Mouse (Mus musculus) embryonic facial prominence, embryonic 11.5 days (tissue): ENCODE measurements around the gene Gstp1. TPM values are rescaled to one million over a fixed set of nuclear protein-coding genes. Genes with fewer than 3 reads are reported as not detected.

Experiments used
- ATAC-seq: fragments of 200-750 bp; cut with Nextera tagmentation; replicated peaks from 2 replicates; pipeline ENCODE4 v1.8.0; 2017; ENCODE audit warnings: low read depth; ENCODE audit not compliant: insufficient number of reproducible peaks, low FRiP score, low TSS enrichment
- DNase-seq: peaks from one replicate; pipeline ENCODE4 v3.0.0-alpha.2; 2015; ENCODE audit warnings: low spot score
- H3K27ac ChIP-seq: fragments of 300-500 bp; sonication (generic); replicated peaks from 2 replicates; pipeline ENCODE4 v1.5.1; 2014; ENCODE audit warnings: mild to moderate bottlenecking, low read depth, low read length, control low read depth
- H3K27me3 ChIP-seq: fragments of 300-500 bp; sonication (generic); 2 replicates; pipeline ENCODE4 v1.6.1; 2014; ENCODE audit warnings: mild to moderate bottlenecking, low read length, moderate library complexity, mixed read lengths; ENCODE audit not compliant: control insufficient read depth, insufficient read depth
- H3K36me3 ChIP-seq: fragments of 300-500 bp; sonication (generic); replicated peaks from 2 replicates; pipeline ENCODE4 v1.6.1; 2014; ENCODE audit warnings: low read depth, mild to moderate bottlenecking, low read length, moderate library complexity, mixed read lengths; ENCODE audit not compliant: control insufficient read depth, insufficient read depth
- H3K4me1 ChIP-seq: fragments of 300-500 bp; sonication (generic); 2 replicates; pipeline ENCODE4 v1.6.1; 2014; ENCODE audit warnings: low read length, mixed read lengths; ENCODE audit not compliant: control insufficient read depth, insufficient read depth
- H3K4me2 ChIP-seq: fragments of 300-500 bp; sonication (generic); 2 replicates; pipeline ENCODE4 v1.6.1; 2014; ENCODE audit warnings: low read depth, mild to moderate bottlenecking, control low read depth, low read length, moderate library complexity
- H3K4me3 ChIP-seq: fragments of 300-500 bp; sonication (generic); 2 replicates; pipeline ENCODE4 v1.5.1; 2014; ENCODE audit warnings: low read depth, low read length, control low read depth
- H3K9ac ChIP-seq: fragments of 300-500 bp; sonication (generic); replicated peaks from 2 replicates; pipeline ENCODE4 v1.6.1; 2014; ENCODE audit warnings: mild to moderate bottlenecking, control low read depth, low read length
- H3K9me3 ChIP-seq: fragments of 300-500 bp; sonication (generic); replicated peaks from 2 replicates; pipeline ENCODE4 v1.6.1; 2016; ENCODE audit warnings: mild to moderate bottlenecking, low read length, inconsistent platforms, mixed read lengths; ENCODE audit not compliant: control insufficient read depth
- WGBS: fragments of 180-500 bp; shearing (Covaris S2); extraction: QIAGEN DNeasy Blood & Tissue Kit; methylation state at CpG from one replicate; pipeline ENCODE4 v1.1.7; 2014; 5-methylcytosine and 5-hydroxymethylcytosine counted together
- polyA plus RNA-seq: library from polyadenylated mRNA; unstranded; fragments of >200 nt; fragmentation: Nextera tagmentation; extraction: Ambion mirVana; gene quantifications from 2 replicates; pipeline ENCODE4 v1.2.1, GENCODE M21; 2014

Gstp1 gene
- polyA plus RNA-seq, 1 experiment from 2014 or later = 405 TPM

DNA sequence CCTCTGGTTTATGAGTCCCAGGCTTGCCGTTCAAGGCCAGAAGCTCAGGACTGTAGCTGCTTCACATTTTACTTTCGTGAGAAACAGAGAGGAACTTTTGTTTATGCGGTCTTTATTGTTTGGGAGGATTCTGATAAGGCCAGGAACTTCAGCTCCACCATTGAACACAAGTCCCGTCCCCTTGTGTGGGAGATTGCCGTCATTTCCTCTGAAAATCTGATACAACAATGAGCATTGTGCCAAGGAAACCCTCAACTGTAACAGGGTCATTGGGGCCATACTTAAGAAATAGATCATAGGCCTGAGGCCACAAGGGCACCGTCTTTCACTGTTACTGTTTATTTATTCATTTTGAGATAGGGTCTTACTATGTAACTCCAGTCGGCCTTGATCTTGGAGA is 14.6 kb downstream of the Gstp1 start:
- H3K9ac ChIP-seq = no peak overlapping the region
- H3K9me3 ChIP-seq = no peaks in the 10 kb centered on the region
- no peak overlapping the region for H3K4me3 ChIP-seq
- WGBS = 76% methylated on average over 7 of the region's 7 CpGs
- ATAC-seq = no peak
- no peaks in the 10 kb centered on the region for H3K4me1 ChIP-seq
- no peaks in the 10 kb centered on the region for H3K27me3 ChIP-seq
- H3K27ac ChIP-seq = no peak overlapping the region
- H3K4me2 ChIP-seq = no peak overlapping the region
- no peaks in the 10 kb centered on the region for H3K36me3 ChIP-seq
- DNase-seq = no peak

DNA sequence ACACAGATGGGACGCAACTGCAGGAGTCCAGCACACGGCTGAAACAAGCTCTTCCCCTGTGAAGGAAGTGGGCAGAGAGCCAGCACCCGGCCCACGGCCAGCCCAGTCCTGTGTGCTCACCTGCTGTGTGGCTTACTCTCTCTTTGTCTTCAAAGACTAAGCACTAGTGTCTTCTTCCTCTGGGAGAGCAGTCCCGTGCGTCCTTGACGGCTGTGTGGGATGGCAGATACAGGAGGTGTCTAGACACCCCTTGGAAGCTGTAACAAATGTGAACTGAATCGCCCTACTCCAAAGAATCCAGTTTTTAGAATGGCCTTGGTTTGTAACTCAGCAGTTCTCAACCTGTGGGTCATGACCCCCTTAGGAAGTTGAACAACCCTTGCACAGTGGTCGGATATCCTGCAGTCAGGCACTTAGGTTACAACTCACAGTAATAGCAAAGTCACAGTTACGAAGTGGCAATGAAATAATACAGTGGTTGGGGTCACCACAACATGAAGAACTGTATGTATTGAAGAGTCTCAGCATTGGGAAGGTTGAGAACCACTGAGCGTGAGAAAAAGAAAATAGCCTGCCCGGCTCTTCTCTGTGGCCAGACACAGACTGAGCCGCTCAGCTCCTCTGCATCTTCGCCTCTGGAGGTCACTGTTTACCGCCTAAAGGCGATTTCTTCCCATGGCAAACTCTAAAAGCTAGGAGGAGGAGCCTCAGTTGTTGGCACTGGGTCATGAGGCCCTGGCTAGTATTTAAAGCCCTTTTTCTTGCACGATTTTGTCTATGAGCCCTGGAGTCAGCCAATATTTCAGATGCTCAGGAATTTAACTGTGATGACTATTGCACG is 18.8 kb downstream of the Gstp1 start:
- H3K27me3 ChIP-seq = no peaks in the 10 kb centered on the region
- WGBS = 35% methylated on average over 18 of the region's 18 CpGs
- H3K4me2 ChIP-seq = no peak overlapping the region
- H3K27ac ChIP-seq = no peak overlapping the region
- H3K9ac ChIP-seq = no peak overlapping the region
- H3K36me3 ChIP-seq = no peaks in the 10 kb centered on the region
- ATAC-seq (0 out of 2 replicates have a peak, but pooled peaks have one; percentile 56), DNase-seq (peak; percentile 78)
- no peaks in the 10 kb centered on the region for H3K4me1 ChIP-seq
- H3K4me3 ChIP-seq = no peak overlapping the region
- no peaks in the 10 kb centered on the region for H3K9me3 ChIP-seq

DNA sequence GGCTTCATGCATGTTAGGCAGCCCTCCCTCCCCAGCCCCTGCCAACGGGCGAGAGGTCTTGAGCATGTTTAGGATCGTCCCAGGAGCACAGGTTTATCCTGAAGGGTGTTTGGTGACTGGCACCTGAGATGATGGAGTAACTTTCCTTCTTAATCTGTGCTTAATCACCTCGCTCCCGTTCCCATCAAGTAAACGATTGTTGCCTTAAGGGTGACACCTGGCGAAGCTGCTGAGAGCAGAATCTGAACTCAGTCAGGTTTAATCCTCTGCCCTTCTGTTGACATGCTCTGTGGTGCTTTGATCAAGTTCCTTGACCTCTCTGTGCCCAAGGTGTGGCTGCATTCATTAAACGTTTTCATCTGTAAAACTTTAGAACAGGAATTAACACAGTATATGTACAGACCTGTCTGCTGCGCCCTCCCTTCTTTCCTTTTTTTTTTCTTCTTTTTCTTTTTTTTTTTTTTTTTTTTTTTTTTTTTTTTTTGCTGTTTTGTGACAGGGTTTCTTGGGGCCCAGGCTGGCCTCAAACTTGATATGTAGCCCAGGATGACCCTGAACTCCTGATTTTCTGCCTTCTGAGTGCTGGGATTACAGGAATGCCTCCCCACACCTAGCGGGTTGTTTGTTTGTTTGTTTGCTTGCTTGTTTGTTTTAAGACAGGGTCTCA is 19.7 kb downstream of the Gstp1 start:
- 61% methylated on average over 10 of the region's 10 CpGs for WGBS
- Histone ChIP-seq H3K4me2 (no peak overlapping the region), H3K9me3 (no peaks in the 10 kb centered on the region), H3K4me1 (no peaks in the 10 kb centered on the region), H3K36me3 (no peaks in the 10 kb centered on the region), H3K27me3 (no peaks in the 10 kb centered on the region), H3K9ac (no peak overlapping the region), H3K27ac (no peak overlapping the region), H3K4me3 (no peak overlapping the region)
- no peak for DNase-seq
- ATAC-seq = no peak

DNA sequence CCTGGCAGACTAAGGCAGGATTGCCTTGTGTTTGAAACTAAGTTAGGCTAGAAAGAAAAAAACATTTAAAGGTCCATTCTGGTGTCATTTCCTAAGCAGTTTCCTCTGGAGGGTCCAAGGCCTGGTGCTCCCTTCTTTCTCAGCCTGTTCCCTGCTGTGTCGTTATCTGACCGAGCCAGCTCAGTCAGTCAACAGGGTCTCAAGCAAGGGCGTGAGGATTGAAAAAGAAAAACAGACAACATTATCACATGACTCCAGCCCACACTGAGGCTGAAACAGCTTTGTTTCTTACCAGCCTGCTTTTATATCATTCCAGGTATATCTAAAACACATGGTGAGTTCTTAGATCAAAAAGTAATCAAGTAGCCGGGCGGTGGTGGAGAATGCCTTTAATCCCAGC is 22.1 kb downstream of the Gstp1 start:
- H3K27ac ChIP-seq = no peak overlapping the region
- no peaks in the 10 kb centered on the region for H3K9me3 ChIP-seq
- H3K36me3 ChIP-seq = no peaks in the 10 kb centered on the region
- H3K27me3 ChIP-seq = no peaks in the 10 kb centered on the region
- WGBS = 48% methylated on average over 5 of the region's 5 CpGs
- H3K9ac ChIP-seq = no peak overlapping the region
- H3K4me3 ChIP-seq = no peak overlapping the region
- H3K4me1 ChIP-seq = no peaks in the 10 kb centered on the region; the same call in 1 of the 2 replicates
- no peak for DNase-seq
- no peak overlapping the region for H3K4me2 ChIP-seq
- ATAC-seq = no peak

DNA sequence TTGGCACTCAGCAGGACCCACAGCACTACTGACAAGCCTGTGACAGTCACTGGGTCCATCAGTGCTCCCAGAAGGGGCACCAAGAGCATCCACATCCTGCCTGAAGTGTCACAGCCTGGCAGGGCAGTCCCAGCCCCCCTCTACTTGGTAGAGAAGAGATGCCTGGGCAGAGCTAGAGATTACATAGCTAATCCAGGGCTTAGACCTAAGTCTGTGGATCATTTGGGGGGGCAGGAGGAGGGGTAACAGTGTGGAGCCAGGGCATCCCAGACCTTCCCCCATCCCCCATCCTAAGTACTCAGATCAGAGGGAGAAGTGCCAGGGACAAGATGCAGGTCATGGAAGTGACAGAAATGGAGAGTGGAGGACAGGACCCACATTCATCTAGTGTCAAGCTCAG is 23.0 kb downstream of the Gstp1 start:
- ATAC-seq (no peak), DNase-seq (no peak)
- no peak overlapping the region for H3K9ac ChIP-seq
- H3K36me3 ChIP-seq = peaks cover under 1% of the 10 kb centered on the region
- no peaks in the 10 kb centered on the region for H3K27me3 ChIP-seq
- no peaks in the 10 kb centered on the region for H3K9me3 ChIP-seq
- H3K4me3 ChIP-seq = no peak overlapping the region
- no peak overlapping the region for H3K4me2 ChIP-seq
- no peak overlapping the region for H3K27ac ChIP-seq
- no peaks in the 10 kb centered on the region; the same call in 1 of the 2 replicates for H3K4me1 ChIP-seq

DNA sequence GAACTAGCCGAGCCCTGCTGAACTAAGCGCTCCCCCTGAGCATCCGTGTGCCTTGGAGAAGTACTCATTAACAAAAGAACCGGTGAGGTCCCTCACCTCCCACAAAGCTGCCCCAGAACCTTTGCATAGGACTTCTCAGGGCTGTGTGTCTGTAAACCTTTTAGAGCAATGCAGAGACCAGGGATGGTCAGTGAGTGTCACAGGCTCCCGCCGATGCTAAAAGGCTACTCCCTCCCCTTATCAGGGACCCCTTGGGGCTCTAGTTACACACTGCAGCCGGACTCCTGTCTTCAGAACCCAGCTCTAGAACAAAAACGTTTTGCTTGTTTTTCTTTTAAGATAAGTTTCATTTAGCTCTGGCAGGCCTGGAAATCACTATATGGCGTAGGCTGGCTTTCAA is 24.7 kb downstream of the Gstp1 start:
- ATAC-seq (peak; percentile 30), DNase-seq (peak; percentile 6)
- no peaks in the 10 kb centered on the region; the same call in 1 of the 2 replicates for H3K4me1 ChIP-seq
- H3K27me3 ChIP-seq = no peaks in the 10 kb centered on the region
- H3K9me3 ChIP-seq = no peaks in the 10 kb centered on the region
- H3K9ac ChIP-seq = peak overlapping the region; percentile 58
- H3K4me3 ChIP-seq = peak overlapping the region; percentile 76
- H3K27ac ChIP-seq = no peak overlapping the region
- WGBS = 17% methylated on average over 9 of the region's 9 CpGs
- peaks cover 3% of the 10 kb centered on the region for H3K36me3 ChIP-seq
- peak overlapping the region; percentile 43 for H3K4me2 ChIP-seq

DNA sequence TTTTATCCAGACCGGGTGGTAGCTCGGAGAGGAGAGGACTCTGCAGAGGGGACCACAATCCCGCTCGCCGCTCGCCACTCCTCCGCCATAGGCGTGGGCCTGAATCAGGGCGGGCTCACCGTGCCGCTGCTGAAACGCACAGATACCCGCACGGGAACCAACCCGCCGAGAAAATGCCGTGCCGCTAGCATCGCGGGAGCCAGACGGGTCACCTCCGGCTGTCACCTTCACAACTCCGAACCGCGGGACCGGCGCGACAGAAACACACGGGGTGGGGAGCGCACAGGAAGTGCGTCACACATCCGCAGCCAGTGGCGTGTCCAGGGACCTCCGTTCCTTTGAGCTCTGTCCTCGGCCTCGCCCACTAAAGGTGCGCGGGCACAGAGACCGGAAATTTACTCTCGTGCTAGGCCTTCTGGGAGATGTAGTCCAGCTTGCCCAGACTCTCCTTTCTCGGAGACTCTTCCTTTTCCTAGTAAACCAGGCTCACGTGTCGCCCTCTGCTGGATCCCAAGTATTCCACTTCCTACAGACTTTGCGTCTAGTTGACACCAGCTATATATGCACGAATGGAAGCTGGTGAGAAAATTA is 25.3 kb downstream of the Gstp1 start, which contains the start of gene Ndufv1:
Ndufv1 (minus strand) TSS at position 375 of the 591 bp plus-strand sequence.
- no peaks in the 10 kb centered on the region for H3K27me3 ChIP-seq
- peak within 1 kb of the TSS; percentile 76 for H3K4me3 ChIP-seq
- H3K4me1 ChIP-seq = no peaks in the 10 kb centered on the region; the same call in 1 of the 2 replicates
- H3K9ac ChIP-seq = peak within 1 kb of the TSS; percentile 69
- no peaks in the 10 kb centered on the region for H3K9me3 ChIP-seq
- peak; percentile 98 for ATAC-seq
- peaks cover 3% of the 10 kb centered on the region for H3K36me3 ChIP-seq
- no peak within 1 kb of the TSS for H3K27ac ChIP-seq
- peak within 1 kb of the TSS; percentile 52 for H3K4me2 ChIP-seq
- peak; percentile 100 for DNase-seq
- under 1% methylated on average over 45 of the region's 45 CpGs for WGBS

DNA sequence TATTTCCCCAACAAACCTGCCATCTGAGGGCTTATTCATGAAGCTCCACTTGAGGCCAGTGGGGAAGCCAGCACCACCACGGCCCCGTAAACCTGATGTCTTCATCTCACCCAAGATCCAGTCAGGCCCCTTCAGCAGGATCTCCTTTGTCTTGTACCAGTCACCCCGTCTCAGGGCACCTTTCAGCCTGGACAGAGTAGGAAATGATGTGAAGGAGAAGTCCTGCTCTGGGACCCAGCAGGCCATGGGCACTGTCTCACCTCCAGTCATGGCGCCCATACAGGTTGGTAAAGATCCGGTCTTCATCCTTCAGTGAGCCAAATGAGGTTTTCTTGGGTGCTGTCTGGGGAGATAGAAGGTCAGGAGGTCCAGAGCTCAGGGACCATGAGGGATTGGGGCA is 26.7 kb downstream of the Gstp1 start:
- Histone ChIP-seq H3K4me2 (no peak overlapping the region), H3K4me1 (no peaks in the 10 kb centered on the region; the same call in 1 of the 2 replicates), H3K4me3 (no peak overlapping the region), H3K27ac (no peak overlapping the region), H3K27me3 (no peaks in the 10 kb centered on the region), H3K36me3 (peaks cover 6% of the 10 kb centered on the region), H3K9ac (no peak overlapping the region), H3K9me3 (no peaks in the 10 kb centered on the region)
- DNase-seq (no peak), ATAC-seq (no peak)
- 94% methylated on average over 5 of the region's 5 CpGs for WGBS
